Mouse (Mus musculus) forebrain, embryonic 11.5 days (tissue): ENCODE results near the gene St3gal6. TPM values are rescaled to one million over a fixed set of nuclear protein-coding genes. Genes with fewer than 3 reads are reported as not detected.

Experiments
- ATAC-seq: fragments of 200-750 bp; cut with Nextera tagmentation; replicated peaks from 2 replicates; pipeline ENCODE4 v1.8.0; 2017; ENCODE audit warnings: moderate TSS enrichment; ENCODE audit not compliant: low FRiP score
- DNase-seq: peaks from one replicate; pipeline ENCODE4 v3.0.0-alpha.2; 2017; ENCODE audit warnings: low spot score
- H3K27ac ChIP-seq: fragments of 300-500 bp; sonication (generic); 2 replicates; pipeline ENCODE4 v1.5.1; 2014; ENCODE audit warnings: low read depth, low read length
- H3K27me3 ChIP-seq: fragments of 300-500 bp; sonication (generic); 2 replicates; pipeline ENCODE4 v1.6.1; 2014; ENCODE audit warnings: mild to moderate bottlenecking, low read length, mixed read lengths; ENCODE audit not compliant: control insufficient read depth, insufficient read depth
- H3K36me3 ChIP-seq: fragments of 300-500 bp; sonication (generic); 2 replicates; pipeline ENCODE4 v1.6.1; 2014; ENCODE audit warnings: mild to moderate bottlenecking, low read length, moderate library complexity, mixed read lengths; ENCODE audit not compliant: control insufficient read depth, insufficient read depth
- H3K4me1 ChIP-seq: fragments of 300-500 bp; sonication (generic); replicated peaks from 2 replicates; pipeline ENCODE4 v1.6.1; 2014; ENCODE audit warnings: low read length, mixed read lengths; ENCODE audit not compliant: control insufficient read depth, insufficient read depth
- H3K4me2 ChIP-seq: fragments of 300-500 bp; sonication (generic); 2 replicates; pipeline ENCODE4 v1.6.1; 2014; ENCODE audit warnings: low read depth, mild to moderate bottlenecking, low read length, moderate library complexity, mixed read lengths; ENCODE audit not compliant: severe bottlenecking
- H3K4me3 ChIP-seq: fragments of 300-500 bp; sonication (generic); 2 replicates; pipeline ENCODE4 v1.5.1; 2014; ENCODE audit warnings: low read depth, low read length
- H3K9ac ChIP-seq: fragments of 300-500 bp; sonication (generic); 2 replicates; pipeline ENCODE4 v1.6.1; 2014; ENCODE audit warnings: low read length
- H3K9me3 ChIP-seq: fragments of 300-500 bp; sonication (generic); 2 replicates; pipeline ENCODE4 v1.6.1; 2016; ENCODE audit warnings: low read length, mixed read lengths; ENCODE audit not compliant: control insufficient read depth
- WGBS: fragments of 180-500 bp; shearing (Covaris S2); extraction: QIAGEN DNeasy Blood & Tissue Kit; methylation state at CpG from one replicate; pipeline ENCODE4 v1.1.7; 2014; 5-methylcytosine and 5-hydroxymethylcytosine counted together
- polyA plus RNA-seq: library from polyadenylated mRNA; unstranded; fragments of >200 nt; fragmentation: Nextera tagmentation; extraction: Ambion mirVana; gene quantifications from 2 replicates; pipeline ENCODE4 v1.2.1, GENCODE M21; 2014

The St3gal6 gene
- polyA plus RNA-seq, 1 experiment from 2014 or later: 8.8 TPM

GRCm38 (mm10) chr16:58476363-58476762, 47.7 kb downstream of the St3gal6 start:
- ATAC-seq (no peak), DNase-seq (no peak)
- no peaks in the 10 kb centered on the region for H3K4me1 ChIP-seq
- no peak overlapping the region for H3K4me3 ChIP-seq
- H3K27ac ChIP-seq: no peak overlapping the region
- WGBS: 81% methylated on average over 2 of the region's 2 CpGs
- H3K9me3 ChIP-seq: no peaks in the 10 kb centered on the region
- H3K27me3 ChIP-seq: no peaks in the 10 kb centered on the region
- H3K36me3 ChIP-seq: no peaks in the 10 kb centered on the region; the same call in 1 of the 2 replicates
- no peak overlapping the region for H3K4me2 ChIP-seq
- H3K9ac ChIP-seq: no peak overlapping the region

GRCm38 (mm10) chr16:58475544-58476154, 48.4 kb downstream of the St3gal6 start:
- 90% methylated on average over 3 of the region's 3 CpGs for WGBS
- H3K4me3 ChIP-seq: no peak overlapping the region
- ATAC-seq (no peak), DNase-seq (no peak)
- no peaks in the 10 kb centered on the region for H3K4me1 ChIP-seq
- H3K36me3 ChIP-seq: no peaks in the 10 kb centered on the region; the same call in 1 of the 2 replicates
- no peak overlapping the region for H3K9ac ChIP-seq
- no peak overlapping the region for H3K4me2 ChIP-seq
- no peak overlapping the region for H3K27ac ChIP-seq
- H3K9me3 ChIP-seq: no peaks in the 10 kb centered on the region
- H3K27me3 ChIP-seq: no peaks in the 10 kb centered on the region

- Histone ChIP-seq H3K9me3 (no peaks in the 10 kb centered on the region), H3K4me2 (no peak overlapping the region), H3K4me1 (no peaks in the 10 kb centered on the region), H3K27me3 (no peaks in the 10 kb centered on the region), H3K27ac (no peak overlapping the region), H3K36me3 (no peaks in the 10 kb centered on the region; the same call in 1 of the 2 replicates), H3K9ac (no peak overlapping the region), H3K4me3 (no peak overlapping the region)
- WGBS: 40% methylated on average over 3 of the region's 3 CpGs
- no peak for DNase-seq
- no peak for ATAC-seq
Measured at GRCm38 (mm10) chr16:58474875-58475274, 49.2 kb downstream of the St3gal6 start.

DNA sequence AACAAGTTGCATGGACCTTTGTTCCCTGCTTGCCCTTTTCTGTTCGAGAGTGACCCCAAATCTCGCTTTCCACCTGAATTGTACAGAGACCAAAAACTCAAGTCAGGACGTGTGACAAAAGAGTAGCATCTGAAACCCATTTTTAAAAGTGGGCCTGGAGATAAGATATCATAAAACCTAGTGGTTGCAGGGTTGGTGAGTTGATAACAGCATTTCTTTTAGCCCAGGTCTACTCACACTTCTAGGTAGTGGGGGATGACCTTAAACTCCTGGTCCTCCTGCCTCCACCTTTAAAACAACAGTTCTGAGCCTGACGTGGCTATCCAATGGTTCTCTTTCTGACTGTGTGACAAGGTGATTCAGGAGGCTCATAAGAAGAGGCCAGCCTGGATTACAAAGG, 53.2 kb downstream of the St3gal6 start:
- no peak for DNase-seq
- no peak overlapping the region for H3K4me3 ChIP-seq
- ATAC-seq: no peak
- 90% methylated on average over 4 of the region's 4 CpGs for WGBS
- H3K4me1 ChIP-seq: no peaks in the 10 kb centered on the region
- H3K4me2 ChIP-seq: no peak overlapping the region
- no peak overlapping the region for H3K9ac ChIP-seq
- no peak overlapping the region for H3K27ac ChIP-seq
- H3K27me3 ChIP-seq: no peaks in the 10 kb centered on the region
- no peaks in the 10 kb centered on the region; the same call in 1 of the 2 replicates for H3K36me3 ChIP-seq
- no peaks in the 10 kb centered on the region for H3K9me3 ChIP-seq

DNA sequence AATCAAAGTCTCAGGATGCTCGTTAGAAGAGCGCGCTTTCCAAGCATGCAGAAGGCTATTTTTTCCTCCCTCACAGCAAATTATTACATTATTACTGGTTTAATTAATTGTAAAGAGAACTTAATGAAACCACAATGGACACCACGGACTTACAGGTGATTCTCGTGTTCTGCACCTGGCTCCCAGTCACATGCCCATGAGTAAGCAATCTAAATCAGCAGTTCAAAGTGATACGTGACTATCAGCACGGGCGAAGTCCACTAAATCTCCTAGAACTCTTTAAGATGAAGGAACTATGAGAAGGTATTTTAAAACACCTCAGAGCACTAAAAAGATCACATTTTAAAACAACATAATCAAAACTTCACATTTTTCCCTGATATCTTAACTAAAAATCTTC, 54.0 kb downstream of the St3gal6 start:
- ATAC-seq: no peak
- Histone ChIP-seq H3K36me3 (no peaks in the 10 kb centered on the region; the same call in 1 of the 2 replicates), H3K27ac (no peak overlapping the region), H3K4me2 (no peak overlapping the region), H3K27me3 (no peaks in the 10 kb centered on the region), H3K9ac (no peak overlapping the region), H3K4me1 (no peaks in the 10 kb centered on the region), H3K4me3 (no peak overlapping the region), H3K9me3 (no peaks in the 10 kb centered on the region)
- 85% methylated on average over 8 of the region's 8 CpGs for WGBS
- DNase-seq: no peak

GRCm38 (mm10) chr16:58465412-58465811, 58.6 kb downstream of the St3gal6 start:
- Histone ChIP-seq H3K27me3 (no peaks in the 10 kb centered on the region), H3K4me1 (no peaks in the 10 kb centered on the region), H3K4me3 (no peak overlapping the region), H3K9me3 (no peaks in the 10 kb centered on the region), H3K9ac (no peak overlapping the region), H3K27ac (no peak overlapping the region), H3K4me2 (no peak overlapping the region), H3K36me3 (no peaks in the 10 kb centered on the region)
- DNase-seq (no peak), ATAC-seq (no peak)
- WGBS: 93% methylated on average over 9 of the region's 9 CpGs

- Histone ChIP-seq H3K4me2 (no peak overlapping the region), H3K27ac (no peak overlapping the region), H3K4me3 (no peak overlapping the region), H3K27me3 (no peaks in the 10 kb centered on the region), H3K9me3 (no peaks in the 10 kb centered on the region), H3K4me1 (no peaks in the 10 kb centered on the region), H3K36me3 (no peaks in the 10 kb centered on the region), H3K9ac (no peak overlapping the region)
- WGBS: 95% methylated on average over 14 of the region's 14 CpGs
- DNase-seq: no peak
- no peak for ATAC-seq
Measured at GRCm38 (mm10) chr16:58464051-58464450, 60.0 kb downstream of the St3gal6 start.

- no peaks in the 10 kb centered on the region for H3K27me3 ChIP-seq
- ATAC-seq: no peak
- 88% methylated on average over 2 of the region's 2 CpGs for WGBS
Measured at GRCm38 (mm10) chr16:58462519-58462918, 61.5 kb downstream of the St3gal6 start.

DNA sequence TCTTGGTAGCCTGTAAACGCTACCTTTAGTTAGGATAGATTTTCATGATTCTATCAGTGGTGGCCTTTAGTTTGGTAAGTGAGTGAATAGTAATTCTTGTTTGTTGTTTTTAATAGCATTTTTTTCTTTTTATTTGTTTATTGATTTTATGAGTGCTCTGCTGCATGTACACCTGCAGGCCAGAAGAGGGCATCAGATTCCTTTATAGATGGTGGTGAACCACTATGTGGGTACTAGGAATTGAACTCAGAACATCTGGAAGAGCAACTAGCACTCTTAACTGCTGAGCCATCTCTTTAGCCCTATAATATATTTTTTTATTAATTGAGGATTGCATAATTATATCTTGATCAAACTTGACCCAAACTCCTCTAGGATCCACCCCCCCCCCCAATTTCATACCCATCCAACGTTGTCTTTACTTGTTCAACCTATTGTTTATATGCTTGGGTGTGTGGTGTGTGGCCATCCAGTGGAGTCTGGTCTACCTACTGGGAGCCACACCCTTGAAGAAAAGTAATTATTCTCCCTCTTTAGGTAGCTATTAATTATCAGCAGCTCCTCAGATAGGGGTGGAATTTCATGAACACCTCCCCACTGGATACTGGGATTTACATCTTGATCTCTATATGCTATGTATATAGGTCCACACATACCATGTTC, 62.1 kb downstream of the St3gal6 start:
- no peaks in the 10 kb centered on the region; the same call in 1 of the 2 replicates for H3K36me3 ChIP-seq
- ATAC-seq: peak; percentile 61; the same call in 1 of the 2 replicates
- H3K27me3 ChIP-seq: no peaks in the 10 kb centered on the region

More at GRCm38 (mm10) chr16:58462519-58462918, 61.5 kb downstream of the St3gal6 start:
- no peak for DNase-seq
- no peak overlapping the region for H3K4me3 ChIP-seq
- H3K9ac ChIP-seq: no peak overlapping the region
- H3K4me2 ChIP-seq: no peak overlapping the region
- H3K36me3 ChIP-seq: no peaks in the 10 kb centered on the region
- H3K4me1 ChIP-seq: no peaks in the 10 kb centered on the region
- H3K27ac ChIP-seq: no peak overlapping the region
- no peaks in the 10 kb centered on the region for H3K9me3 ChIP-seq

More for the DNA sequence above, 62.1 kb downstream of the St3gal6 start:
- WGBS: 92% methylated on average over 2 of the region's 2 CpGs
- no peak overlapping the region for H3K4me2 ChIP-seq
- H3K4me1 ChIP-seq: no peaks in the 10 kb centered on the region
- no peak overlapping the region for H3K9ac ChIP-seq
- H3K9me3 ChIP-seq: no peaks in the 10 kb centered on the region
- H3K27ac ChIP-seq: no peak overlapping the region
- no peak overlapping the region for H3K4me3 ChIP-seq
- DNase-seq: no peak
